Mouse (Mus musculus): Measurements from ENCODE around the gene Bmpr1a.

DNA sequence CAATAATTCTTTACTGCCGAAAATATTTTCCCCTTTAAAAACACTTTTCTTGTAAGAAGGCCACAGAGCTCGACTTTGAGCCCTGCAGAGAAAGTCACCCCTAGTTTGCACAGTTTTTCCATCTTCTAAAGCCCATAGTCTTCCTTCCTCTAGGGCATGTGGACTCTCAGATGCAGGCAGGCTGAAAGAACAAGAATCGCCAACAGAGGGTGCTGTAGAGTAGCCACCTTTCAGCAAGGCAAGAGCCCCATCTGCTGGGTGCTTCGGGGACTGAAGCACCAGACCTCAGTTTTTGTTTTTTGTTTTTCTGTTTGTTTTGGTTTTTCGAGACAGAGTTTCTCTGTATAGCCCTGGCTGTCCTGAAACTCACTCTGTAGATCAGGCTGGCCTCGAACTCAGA lies 102.0 kb downstream of the Bmpr1a start:
- TF ChIP-seq POLR2A (IDR thresholded peaks at IDR 0.05; ENCODE audit: insufficient read depth, low read length), result no peak
- peak; percentile 100 for TF ChIP-seq CTCF (IDR thresholded peaks at IDR 0.05; ENCODE audit: low read depth, low read length)

Data from ES-Bruce4 (cell line).